Mouse (Mus musculus): ENCODE results near the gene Zfp61. TPM values are rescaled to one million over a fixed set of nuclear protein-coding genes. Genes with fewer than 3 reads are reported as not detected.
A peak's percentile ranks its signal among the peaks of the same experiment; 100 is the strongest.
"Not testable (repeated sequence)": the region's sequence is repeated elsewhere in the genome, so short reads cannot be mapped to it uniquely, and the experiment has no call there.

Gene Zfp61
- polyA plus RNA-seq, 1 experiment from 2014 or later = 26.8 TPM

DNA sequence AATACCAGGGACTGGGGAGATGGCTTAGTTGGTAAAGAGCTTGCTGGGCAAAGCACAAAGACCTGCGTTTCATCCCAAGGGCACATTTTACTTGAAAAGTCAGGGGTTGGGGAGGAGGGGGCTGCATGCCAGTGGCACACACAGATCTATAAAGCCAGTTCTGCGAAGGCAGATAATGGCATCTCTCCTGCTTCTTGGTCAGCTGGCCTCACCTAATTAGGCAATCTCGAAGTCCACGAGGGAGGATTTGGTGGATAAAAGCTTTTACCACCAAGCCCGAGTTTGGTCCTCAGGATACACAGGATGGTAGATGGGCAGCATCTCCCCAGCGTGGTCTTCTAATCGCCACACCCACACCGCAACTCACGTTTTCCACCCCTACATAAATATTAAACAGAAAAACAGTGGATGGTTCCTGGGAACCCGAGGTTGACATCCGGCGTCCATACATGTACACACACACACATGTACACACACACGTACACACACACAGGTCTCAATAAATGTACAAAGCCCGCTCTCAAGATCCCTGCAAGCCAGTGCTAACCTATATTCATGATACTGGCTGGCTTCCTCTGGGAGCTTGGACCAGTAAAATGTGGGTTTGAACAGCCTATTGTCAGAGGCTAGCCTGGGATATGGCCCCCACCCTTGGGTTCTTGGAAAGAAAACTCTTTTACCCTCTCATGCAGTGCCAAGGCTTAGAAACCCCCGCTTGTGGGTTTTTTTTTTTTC is 3.5 kb downstream of the Zfp61 start:
- no peak for DNase-seq (ENCODE audit: low spot score)

GRCm38 (mm10) chr7:24296386-24296785 is 4.6 kb downstream of the Zfp61 start:
- DNase-seq (ENCODE audit: low spot score) = no peak

GRCm38 (mm10) chr7:24295376-24295775 is 5.7 kb downstream of the Zfp61 start:
- no peak for DNase-seq (ENCODE audit: low spot score)

DNA sequence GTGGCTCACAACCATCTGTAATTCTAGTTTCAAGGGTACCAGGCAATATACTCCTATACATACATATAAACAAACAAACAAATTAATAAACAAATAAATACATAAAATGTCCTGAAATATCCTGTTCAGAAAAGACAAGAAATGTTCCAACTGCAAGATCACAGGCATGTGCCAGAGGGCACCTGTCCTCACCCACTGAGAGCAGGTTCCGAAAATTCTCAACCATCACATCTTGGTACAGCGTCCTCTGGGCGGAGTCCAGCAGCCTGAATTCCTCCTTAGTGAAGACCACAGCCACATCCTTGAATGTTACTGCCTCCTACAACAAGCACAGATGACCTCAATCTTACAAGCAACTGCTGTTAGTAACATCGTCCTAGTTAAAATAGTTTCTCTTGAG is 6.3 kb downstream of the Zfp61 start:
- DNase-seq (ENCODE audit: low spot score) = no peak

DNA sequence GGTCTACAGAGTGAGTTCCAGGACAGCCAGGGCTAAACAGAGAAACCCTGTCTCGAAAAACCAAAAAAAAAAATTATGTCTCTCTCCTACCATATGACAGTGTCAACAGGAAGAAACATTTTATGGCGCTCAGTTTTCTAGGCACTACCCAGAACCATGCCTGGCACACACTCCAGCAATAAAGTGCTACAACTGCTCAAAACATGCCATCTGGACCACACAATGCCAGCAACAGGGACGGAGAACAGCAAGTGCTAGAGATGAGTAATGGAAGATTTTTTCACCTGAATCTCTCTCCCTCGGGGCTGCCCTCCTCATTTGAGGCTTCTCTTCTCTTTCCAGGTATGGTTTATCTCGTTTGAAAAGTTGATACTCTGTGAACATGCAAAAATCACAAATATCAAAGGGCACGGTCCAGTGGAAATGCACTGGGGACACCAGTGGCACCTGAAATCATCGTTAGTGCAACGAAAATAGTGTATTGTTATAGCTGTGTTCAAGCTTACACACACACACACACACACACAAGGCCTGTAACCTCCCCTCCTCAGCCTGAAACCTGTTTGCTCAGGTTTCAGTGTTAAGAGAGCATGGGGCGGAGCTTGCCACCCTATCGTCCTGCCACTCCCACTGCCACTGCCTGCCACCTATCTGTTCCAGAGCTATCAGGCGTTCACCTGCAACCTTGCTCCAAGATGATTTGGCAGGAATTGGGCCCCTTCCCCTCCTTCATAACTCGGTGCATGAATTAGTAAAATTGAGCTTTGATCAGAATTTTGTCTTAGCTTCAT is 7.8 kb downstream of the Zfp61 start:
- no peak for DNase-seq (ENCODE audit: low spot score)

DNA sequence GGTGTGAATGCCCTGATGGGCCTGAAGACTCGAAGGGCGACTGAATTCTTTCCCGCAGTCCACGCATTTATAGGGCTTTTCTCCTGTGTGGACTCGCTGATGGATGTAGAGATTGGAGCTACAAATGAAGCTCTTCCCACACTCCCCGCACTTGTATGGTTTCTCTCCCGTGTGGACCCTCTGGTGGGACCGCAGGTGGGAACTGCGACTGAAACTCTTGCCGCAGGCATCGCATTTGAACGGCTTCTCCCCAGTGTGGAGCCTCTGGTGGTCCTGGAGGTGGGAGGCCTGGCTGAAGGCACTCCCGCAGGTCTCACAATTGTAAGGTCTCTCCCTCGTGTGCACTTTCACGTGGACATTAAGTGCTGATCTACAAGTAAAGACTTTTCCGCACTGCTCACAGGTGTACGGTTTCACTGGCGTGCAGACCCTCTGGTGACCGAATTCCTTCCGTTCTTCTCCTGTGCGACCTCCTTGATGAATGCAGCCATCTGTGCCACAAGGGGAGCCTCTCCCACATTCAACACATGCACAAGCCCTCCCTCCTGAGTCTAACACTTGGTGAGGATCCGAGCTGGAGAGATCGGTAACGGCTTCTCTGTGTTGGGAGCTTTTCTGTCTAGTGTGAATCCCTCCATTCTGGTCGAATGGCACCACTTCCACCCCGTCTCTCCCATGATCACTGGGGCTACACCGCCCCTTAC is 9.5 kb downstream of the Zfp61 start:
- DNase-seq (ENCODE audit: low spot score) = no peak

- DNase-seq (ENCODE audit: low spot score) = no peak
Measured at GRCm38 (mm10) chr7:24290106-24290693, 10.8 kb downstream of the Zfp61 start.

- DNase-seq (ENCODE audit: low spot score) = no peak
Measured at GRCm38 (mm10) chr7:24288512-24288911, 12.5 kb downstream of the Zfp61 start.

DNA sequence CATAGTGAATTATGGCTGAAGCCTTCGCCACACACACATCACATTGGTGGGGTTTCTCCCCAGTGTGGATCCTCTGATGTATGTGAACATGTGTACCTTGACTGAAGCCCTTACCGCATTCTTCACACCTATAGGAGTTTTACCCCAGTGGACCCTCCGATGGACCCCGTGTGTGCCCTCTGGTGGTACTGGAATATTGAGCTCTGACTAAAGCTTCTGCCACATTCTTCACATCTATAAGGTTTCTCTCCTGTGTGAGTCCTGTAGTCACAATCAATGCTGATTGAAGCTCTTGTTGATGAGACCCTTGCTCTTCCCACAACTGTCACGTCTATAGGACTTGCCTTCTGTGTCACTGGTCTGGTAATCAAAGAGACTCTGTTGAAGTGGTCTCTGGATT is 13.4 kb downstream of the Zfp61 start:
- no peak for DNase-seq (ENCODE audit: low spot score)

DNA sequence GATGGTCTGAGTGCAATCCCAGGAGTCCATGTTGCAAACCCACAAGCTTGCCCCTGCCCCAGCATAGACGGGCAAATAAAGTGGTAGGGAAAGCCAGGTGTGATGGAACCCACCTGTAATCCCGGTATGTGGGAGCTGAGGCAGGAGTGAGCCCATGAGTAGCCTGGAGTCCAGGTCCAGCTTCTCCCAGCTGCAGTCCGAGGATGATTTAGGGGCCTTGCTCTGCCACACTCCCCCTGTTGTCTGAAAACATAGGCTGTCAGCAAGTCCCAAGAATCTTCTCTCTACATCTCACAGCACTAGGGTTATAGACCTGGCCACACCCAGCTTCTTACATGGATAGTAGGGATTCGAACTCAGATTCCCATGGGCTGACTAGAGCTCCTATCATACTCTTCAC is 14.1 kb downstream of the Zfp61 start:
- DNase-seq (ENCODE audit: low spot score) = no peak

GRCm38 (mm10) chr7:24286090-24286489 is 14.9 kb downstream of the Zfp61 start:
- DNase-seq (ENCODE audit: low spot score) = peak; percentile 25

DNA sequence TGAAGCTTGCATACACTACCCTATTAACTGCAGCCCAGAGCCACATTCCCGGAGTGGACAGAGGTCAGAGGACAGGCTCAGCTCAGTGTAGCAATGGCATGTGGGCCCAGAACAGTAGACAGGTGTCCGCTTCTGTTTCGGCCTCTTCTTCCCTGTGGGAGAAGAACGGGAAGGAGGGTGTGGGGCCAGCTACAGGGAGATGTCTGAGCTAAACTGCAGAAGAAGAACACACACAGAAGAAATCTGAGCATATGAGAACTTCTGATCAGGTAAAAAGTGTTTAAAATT is 20.2 kb downstream of the Zfp61 start:
- DNase-seq (ENCODE audit: low spot score) = no peak

- DNase-seq (ENCODE audit: low spot score) = no peak
Measured at GRCm38 (mm10) chr7:24280031-24280857, 20.8 kb downstream of the Zfp61 start.

DNA sequence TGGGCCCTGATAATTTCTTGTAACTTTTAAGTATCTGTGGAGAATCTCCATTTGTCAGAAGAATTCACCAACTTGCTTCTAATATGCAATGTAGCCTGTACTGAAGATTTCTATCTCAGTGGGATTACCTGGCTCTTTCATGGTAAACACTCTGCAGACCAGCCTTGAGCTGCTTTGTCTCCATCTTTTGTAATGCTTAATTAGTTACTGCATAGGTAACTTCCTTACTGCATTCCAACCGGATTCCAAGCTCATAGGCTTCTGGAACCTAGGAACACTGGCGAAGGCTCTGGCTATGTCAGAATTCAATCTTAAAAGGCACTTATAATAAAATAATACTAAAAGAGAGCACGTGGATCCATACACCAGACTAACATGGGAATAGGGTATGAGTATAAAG is 22.3 kb downstream of the Zfp61 start:
- DNase-seq (ENCODE audit: low spot score) = not testable (repeated sequence)

- DNase-seq (ENCODE audit: low spot score) = no peak
Measured at GRCm38 (mm10) chr7:24274456-24274855, 26.6 kb downstream of the Zfp61 start.

GRCm38 (mm10) chr7:24271191-24271590 is 29.8 kb downstream of the Zfp61 start:
- DNase-seq (ENCODE audit: low spot score) = no peak

GRCm38 (mm10) chr7:24270288-24270672 is 30.8 kb downstream of the Zfp61 start, which contains the start of gene Zfp93:
TSS of gene Zfp93 (plus strand) at chr7:24270420.
- DNase-seq (ENCODE audit: low spot score) = peak; percentile 79

GRCm38 (mm10) chr7:24269667-24270287 is 31.3 kb downstream of the Zfp61 start:
- DNase-seq (ENCODE audit: low spot score) = no peak

GRCm38 (mm10) chr7:24269256-24269655 is 31.8 kb downstream of the Zfp61 start:
- DNase-seq (ENCODE audit: low spot score) = no peak

Data from thymus, postnatal 0 days (tissue).